Mouse (Mus musculus) testis, postnatal 14 days (tissue): ENCODE measurements at regions not wholly inside any gene's neighbourhood (a gene's known extent, or its start where the extent isn't known, plus 50 kb on each side); places are given as distances from the start of the nearest gene placed in this dataset.

Experiments
- DNase-seq: peaks from one replicate; pipeline ENCODE4 v3.0.0; 2021; ENCODE audit warnings: low spot score

DNA sequence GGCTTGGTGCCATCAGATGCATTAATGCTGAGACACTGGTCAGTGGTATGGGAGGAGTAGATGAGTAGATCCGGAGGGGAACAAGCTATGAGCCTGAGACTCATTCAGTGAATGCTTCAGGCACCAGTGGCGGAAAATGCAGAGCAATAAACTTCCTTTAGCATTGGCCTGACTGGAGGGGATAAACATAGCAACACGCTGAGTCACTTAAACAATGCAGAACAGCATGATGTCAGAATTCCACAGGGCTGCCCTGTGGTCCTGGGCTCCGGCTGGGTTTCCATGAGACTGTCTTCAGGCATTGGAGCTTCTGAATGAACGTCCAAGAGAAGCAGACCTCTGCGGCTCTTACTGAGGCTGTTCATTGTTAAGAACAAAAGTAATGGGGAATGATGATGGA is 145.4 kb upstream of the Gm10181 start:
- DNase-seq = no peak

DNA sequence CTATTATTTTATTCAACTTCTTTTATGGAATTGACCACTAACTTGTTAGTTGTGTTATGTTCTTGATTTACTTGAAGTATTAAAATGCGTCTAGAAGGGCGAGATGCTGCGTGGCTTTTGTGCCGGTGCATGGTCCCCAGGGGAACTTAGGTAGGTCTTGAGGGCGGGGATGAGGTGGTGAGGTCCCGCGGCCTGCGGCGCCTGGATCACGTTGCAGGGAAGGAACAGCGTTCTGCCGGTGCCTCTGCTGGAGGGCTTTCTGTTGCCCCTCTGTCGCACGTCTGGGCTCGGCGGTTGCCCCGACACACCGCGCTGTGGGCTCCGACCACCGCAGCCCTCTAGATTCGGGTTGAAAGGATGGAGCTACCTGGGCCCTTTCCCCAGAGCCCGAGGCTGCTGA is 136.7 kb upstream of the Gm10181 start:
- DNase-seq = no peak

DNA sequence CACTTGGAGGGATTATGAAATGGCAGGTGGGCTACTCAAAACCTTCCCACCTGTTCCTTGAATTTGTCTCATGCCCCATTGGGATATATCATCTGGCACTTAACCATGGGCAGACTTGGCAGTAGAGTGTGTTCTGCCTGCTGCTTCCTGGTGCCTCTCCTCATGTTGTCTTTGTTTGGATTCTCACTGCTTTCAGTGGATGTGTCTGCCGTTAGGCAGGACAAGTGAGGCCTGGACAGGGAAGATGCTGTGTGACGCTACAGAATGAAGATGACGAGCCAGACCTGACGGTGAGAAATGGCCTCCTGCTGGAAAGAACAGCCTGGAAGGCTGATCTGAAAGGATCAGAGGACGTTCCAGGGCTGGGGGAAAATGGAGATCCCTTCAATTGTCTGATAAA is 133.6 kb upstream of the Gm10181 start:
- no peak for DNase-seq

GRCm38 (mm10) chr9:24956566-24956965 is 132.7 kb upstream of the Gm10181 start:
- no peak for DNase-seq

GRCm38 (mm10) chr9:24963290-24963689 is 125.9 kb upstream of the Gm10181 start:
- no peak for DNase-seq

GRCm38 (mm10) chr9:24967571-24967970 is 121.7 kb upstream of the Gm10181 start:
- no peak for DNase-seq

- no peak for DNase-seq
Observed at GRCm38 (mm10) chr9:24974021-24974741, 115.0 kb upstream of the Gm10181 start.

GRCm38 (mm10) chr9:24982796-24983195 is 106.4 kb upstream of the Gm10181 start:
- DNase-seq = no peak

- no peak for DNase-seq
Observed at GRCm38 (mm10) chr9:24994491-24994890, 94.7 kb upstream of the Gm10181 start.

- DNase-seq = no peak
Observed at GRCm38 (mm10) chr9:25021095-25021691, 68.0 kb upstream of the Gm10181 start.

GRCm38 (mm10) chr9:25022439-25022838 is 66.8 kb upstream of the Gm10181 start:
- DNase-seq = no peak

- DNase-seq = no peak
Observed at GRCm38 (mm10) chr9:25024486-25024885, 64.7 kb upstream of the Gm10181 start.

DNA sequence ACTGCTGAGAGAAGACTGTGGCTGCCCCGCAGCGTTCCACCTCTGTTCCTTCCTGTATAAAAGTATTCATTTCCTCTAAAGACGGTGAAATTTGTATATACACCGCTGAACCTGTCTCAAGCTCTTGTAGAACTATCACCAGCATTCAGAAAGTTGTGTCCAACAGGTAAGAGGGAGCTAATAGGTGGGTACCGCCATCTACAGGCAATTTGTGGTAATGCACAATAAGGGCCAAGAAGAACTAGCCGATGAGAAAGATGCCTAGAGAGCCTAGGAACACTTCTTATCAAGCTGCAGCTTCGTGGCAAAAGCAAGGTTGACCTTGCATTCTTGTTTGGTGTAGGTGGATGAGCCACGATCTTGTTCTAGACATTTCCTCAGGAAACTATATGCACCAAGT is 61.6 kb upstream of the Gm10181 start:
- peak; percentile 38 for DNase-seq

GRCm38 (mm10) chr9:25028305-25028704 is 60.9 kb upstream of the Gm10181 start:
- DNase-seq = no peak

GRCm38 (mm10) chr9:25031466-25031865 is 57.8 kb upstream of the Gm10181 start:
- DNase-seq = no peak
